Mouse (Mus musculus) hindbrain, embryonic 12.5 days (tissue): Measurements from ENCODE around the gene Metrn. TPM values are rescaled to one million over a fixed set of nuclear protein-coding genes. Genes with fewer than 3 reads are reported as not detected.

ENCODE experiments used
- ATAC-seq: fragments of 200-750 bp; cut with Nextera tagmentation; 2 replicates; pipeline ENCODE4 v1.8.0; 2017; ENCODE audit warnings: moderate TSS enrichment; ENCODE audit not compliant: low FRiP score
- H3K27ac ChIP-seq: fragments of 300-500 bp; sonication (generic); 2 replicates; pipeline ENCODE4 v1.5.1; 2016; ENCODE audit warnings: mild to moderate bottlenecking
- H3K27me3 ChIP-seq: fragments of 300-500 bp; sonication (generic); 2 replicates; pipeline ENCODE4 v1.6.1; 2016; ENCODE audit warnings: mild to moderate bottlenecking
- H3K36me3 ChIP-seq: fragments of 300-500 bp; sonication (generic); 2 replicates; pipeline ENCODE4 v1.6.1; 2016; ENCODE audit warnings: mild to moderate bottlenecking
- H3K4me1 ChIP-seq: fragments of 300-500 bp; sonication (generic); 2 replicates; pipeline ENCODE4 v1.6.1; 2016
- H3K4me2 ChIP-seq: fragments of 300-500 bp; sonication (generic); replicated peaks from 2 replicates; pipeline ENCODE4 v1.6.1; 2016; ENCODE audit warnings: mild to moderate bottlenecking
- H3K4me3 ChIP-seq: fragments of 300-500 bp; sonication (generic); 2 replicates; pipeline ENCODE4 v1.5.1; 2016; ENCODE audit warnings: mild to moderate bottlenecking
- H3K9ac ChIP-seq: fragments of 300-500 bp; sonication (generic); 2 replicates; pipeline ENCODE4 v1.6.1; 2016; ENCODE audit warnings: mild to moderate bottlenecking, moderate library complexity
- H3K9me3 ChIP-seq: fragments of 300-500 bp; sonication (generic); replicated peaks from 2 replicates; pipeline ENCODE4 v1.6.1; 2016; ENCODE audit warnings: mild to moderate bottlenecking
- WGBS: fragments of 180-500 bp; shearing (Covaris S2); methylation state at CpG from one replicate; pipeline ENCODE4 v1.1.7; 2016; 5-methylcytosine and 5-hydroxymethylcytosine counted together
- polyA plus RNA-seq: library from polyadenylated mRNA; unstranded; fragments of >200 nt; fragmentation: Nextera tagmentation; extraction: Ambion mirVana; gene quantifications from 2 replicates; pipeline ENCODE4 v1.2.1, GENCODE M21; 2016

The Metrn gene
- polyA plus RNA-seq, 1 experiment from 2014 or later: 71.0 TPM

DNA sequence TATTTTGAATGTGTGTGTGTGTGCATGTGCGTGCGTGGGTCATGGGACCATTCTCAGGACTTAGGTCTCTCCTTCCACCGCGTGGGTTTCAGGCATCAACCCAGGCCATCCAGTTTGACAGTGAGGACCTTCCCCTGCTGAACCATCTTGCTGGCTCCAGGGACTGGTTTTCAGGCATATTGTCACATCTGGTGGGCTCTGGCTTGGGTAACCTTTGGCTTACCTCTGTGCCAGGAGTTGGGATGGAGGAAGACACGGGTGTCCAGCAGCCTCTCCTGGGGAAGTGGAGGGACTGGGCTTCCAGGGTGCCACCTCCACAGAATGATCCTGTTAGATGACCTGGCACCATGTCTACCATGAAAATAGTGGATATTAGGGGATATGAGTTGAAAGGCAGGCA lies 19.0 kb downstream of the Metrn start:
- no peaks in the 10 kb centered on the region for H3K9me3 ChIP-seq
- H3K27me3 ChIP-seq: no peaks in the 10 kb centered on the region
- no peak overlapping the region for H3K27ac ChIP-seq
- H3K9ac ChIP-seq: no peak overlapping the region
- H3K36me3 ChIP-seq: peaks cover 44% of the 10 kb centered on the region
- H3K4me2 ChIP-seq: no peak overlapping the region
- ATAC-seq: no peak
- WGBS: 95% methylated on average over 5 of the region's 5 CpGs
- H3K4me3 ChIP-seq: no peak overlapping the region
- H3K4me1 ChIP-seq: peaks cover 11% of the 10 kb centered on the region

- Histone ChIP-seq H3K9ac (no peak overlapping the region), H3K4me3 (no peak overlapping the region), H3K36me3 (peaks cover 19% of the 10 kb centered on the region; the same call in 1 of the 2 replicates), H3K27me3 (no peaks in the 10 kb centered on the region), H3K9me3 (no peaks in the 10 kb centered on the region), H3K4me2 (no peak overlapping the region), H3K27ac (no peak overlapping the region), H3K4me1 (peaks cover 10% of the 10 kb centered on the region)
- 84% methylated on average over 10 of the region's 10 CpGs for WGBS
- ATAC-seq: no peak
These were observed 21.4 kb downstream of the Metrn start for GRCm38 (mm10) chr17:25775318-25776062.

GRCm38 (mm10) chr17:25773549-25774120 lies 23.3 kb downstream of the Metrn start, which contains the start of gene Narfl:
Gene Narfl (plus strand): TSS chr17:25773776.
- Histone ChIP-seq H3K9ac (peak within 1 kb of the TSS; percentile 83), H3K36me3 (peaks cover 11% of the 10 kb centered on the region; the same call in 1 of the 2 replicates), H3K27me3 (peaks cover 15% of the 10 kb centered on the region; the same call in 1 of the 2 replicates), H3K4me2 (peak within 1 kb of the TSS; percentile 84), H3K9me3 (no peaks in the 10 kb centered on the region), H3K4me3 (peak within 1 kb of the TSS; percentile 75), H3K27ac (no peak within 1 kb of the TSS), H3K4me1 (peaks cover 10% of the 10 kb centered on the region)
- peak; percentile 83 for ATAC-seq
- WGBS: under 1% methylated on average over 37 of the region's 37 CpGs

DNA sequence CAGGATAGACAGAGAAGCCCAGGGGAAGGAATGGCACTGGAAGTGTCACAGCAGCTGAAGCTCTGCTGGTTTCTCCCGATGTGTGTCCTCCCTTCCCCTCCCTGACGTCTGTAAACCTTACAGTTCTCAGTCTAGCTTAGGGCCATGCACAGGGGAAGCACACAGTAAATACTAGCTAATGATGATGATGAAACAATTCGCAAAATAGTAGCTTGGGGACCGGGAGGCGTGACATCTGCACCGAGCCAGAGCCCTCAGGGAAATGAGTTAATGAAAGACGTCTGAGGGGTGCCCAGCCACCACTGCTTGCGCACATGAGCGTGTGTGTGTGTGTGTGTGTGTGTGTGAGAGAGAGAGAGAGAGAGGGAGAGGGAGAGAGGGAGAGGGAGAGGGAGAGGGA lies 27.6 kb downstream of the Metrn start:
- no peak overlapping the region for H3K9ac ChIP-seq
- H3K27me3 ChIP-seq: peaks cover 26% of the 10 kb centered on the region
- peaks cover 7% of the 10 kb centered on the region for H3K4me1 ChIP-seq
- H3K9me3 ChIP-seq: no peaks in the 10 kb centered on the region
- H3K36me3 ChIP-seq: no peaks in the 10 kb centered on the region
- no peak for ATAC-seq
- no peak overlapping the region for H3K27ac ChIP-seq
- no peak overlapping the region for H3K4me2 ChIP-seq
- no peak overlapping the region for H3K4me3 ChIP-seq
- 51% methylated on average over 9 of the region's 9 CpGs for WGBS

GRCm38 (mm10) chr17:25765886-25766285 lies 31.1 kb downstream of the Metrn start:
- ATAC-seq: peak; percentile 58
- Histone ChIP-seq H3K4me3 (no peak overlapping the region), H3K9ac (no peak overlapping the region), H3K36me3 (no peaks in the 10 kb centered on the region), H3K9me3 (no peaks in the 10 kb centered on the region), H3K27ac (no peak overlapping the region), H3K4me1 (0 out of 2 replicates have a peak, but pooled peaks cover 2% of the 10 kb centered on the region), H3K27me3 (peaks cover 26% of the 10 kb centered on the region), H3K4me2 (no peak overlapping the region)
- WGBS: 49% methylated on average over 5 of the region's 5 CpGs

DNA sequence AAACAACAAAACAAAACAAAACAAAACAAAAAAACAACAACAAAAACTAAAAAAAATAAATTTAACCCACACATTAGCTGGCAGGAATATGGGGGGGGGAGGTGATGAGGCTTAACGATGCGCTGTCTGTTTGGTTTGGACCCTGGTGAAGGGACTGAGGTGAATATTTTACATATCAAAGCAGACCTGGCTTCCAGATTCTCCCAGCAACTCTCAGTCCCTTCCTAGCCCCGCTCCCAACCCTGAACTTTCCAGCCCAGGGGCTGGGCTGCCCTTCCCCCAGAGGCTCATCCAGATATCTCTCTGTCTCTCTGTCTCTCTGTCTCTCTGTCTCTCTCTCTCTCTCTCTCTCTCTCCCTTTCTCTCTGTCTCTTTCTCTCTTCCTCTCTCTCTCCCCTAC lies 34.3 kb downstream of the Metrn start:
- no peak for ATAC-seq
- Histone ChIP-seq H3K4me2 (no peak overlapping the region), H3K27me3 (peaks cover 12% of the 10 kb centered on the region; the same call in 1 of the 2 replicates), H3K9ac (no peak overlapping the region), H3K9me3 (no peaks in the 10 kb centered on the region), H3K36me3 (no peaks in the 10 kb centered on the region), H3K4me1 (0 out of 2 replicates have a peak, but pooled peaks cover 2% of the 10 kb centered on the region), H3K4me3 (no peak overlapping the region), H3K27ac (no peak overlapping the region)
- WGBS: 34% methylated on average over 3 of the region's 3 CpGs

DNA sequence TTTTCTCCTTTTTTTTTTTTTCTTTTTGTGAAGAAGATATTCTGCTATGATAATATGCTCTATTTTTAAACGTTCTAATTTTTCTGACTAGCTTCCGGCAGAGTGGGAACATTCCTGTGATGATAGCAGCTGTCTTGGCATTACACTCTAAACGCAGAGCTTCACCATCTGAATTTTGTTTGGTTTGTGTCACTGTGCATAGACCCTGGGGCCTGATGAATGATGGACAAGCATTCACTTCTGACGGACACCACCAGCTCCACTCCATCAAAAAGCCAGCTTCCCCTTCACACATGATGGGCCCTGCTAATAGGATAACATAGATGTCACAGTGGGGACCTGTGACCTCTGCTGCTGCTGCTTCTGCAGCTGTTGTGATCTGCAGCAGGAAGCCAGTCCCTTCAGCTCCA lies 35.4 kb downstream of the Metrn start:
- 39% methylated on average over 4 of the region's 4 CpGs for WGBS
- ATAC-seq: no peak
- Histone ChIP-seq H3K4me3 (no peak overlapping the region), H3K4me1 (0 out of 2 replicates have a peak, but pooled peaks cover 2% of the 10 kb centered on the region), H3K27ac (no peak overlapping the region), H3K4me2 (no peak overlapping the region), H3K36me3 (no peaks in the 10 kb centered on the region), H3K9ac (peak overlapping the region; percentile 27; the same call in 1 of the 2 replicates), H3K27me3 (0 out of 2 replicates have a peak, but pooled peaks cover 7% of the 10 kb centered on the region), H3K9me3 (no peaks in the 10 kb centered on the region)

- no peak overlapping the region for H3K4me3 ChIP-seq
- H3K4me2 ChIP-seq: no peak overlapping the region
- H3K36me3 ChIP-seq: no peaks in the 10 kb centered on the region
- 80% methylated on average over 8 of the region's 8 CpGs for WGBS
- ATAC-seq: no peak
- 0 out of 2 replicates have a peak, but pooled peaks cover 9% of the 10 kb centered on the region for H3K27me3 ChIP-seq
- no peaks in the 10 kb centered on the region for H3K9me3 ChIP-seq
- H3K9ac ChIP-seq: no peak overlapping the region
- no peak overlapping the region for H3K27ac ChIP-seq
- H3K4me1 ChIP-seq: no peaks in the 10 kb centered on the region
These were observed 36.8 kb downstream of the Metrn start for GRCm38 (mm10) chr17:25760148-25760547.

- WGBS: 72% methylated on average over 3 of the region's 3 CpGs
- H3K36me3 ChIP-seq: no peaks in the 10 kb centered on the region
- 0 out of 2 replicates have a peak, but pooled peaks cover 9% of the 10 kb centered on the region for H3K27me3 ChIP-seq
- no peaks in the 10 kb centered on the region for H3K9me3 ChIP-seq
- H3K9ac ChIP-seq: no peak overlapping the region
- no peak overlapping the region for H3K27ac ChIP-seq
- H3K4me1 ChIP-seq: no peaks in the 10 kb centered on the region
- ATAC-seq: no peak
- no peak overlapping the region for H3K4me3 ChIP-seq
- no peak overlapping the region for H3K4me2 ChIP-seq
These were observed 39.2 kb downstream of the Metrn start for GRCm38 (mm10) chr17:25757691-25758090.

- H3K4me3 ChIP-seq: no peak overlapping the region
- no peaks in the 10 kb centered on the region for H3K9me3 ChIP-seq
- peaks cover 3% of the 10 kb centered on the region; the same call in 1 of the 2 replicates for H3K4me1 ChIP-seq
- H3K36me3 ChIP-seq: no peaks in the 10 kb centered on the region
- H3K4me2 ChIP-seq: no peak overlapping the region
- no peak overlapping the region for H3K27ac ChIP-seq
- H3K9ac ChIP-seq: no peak overlapping the region
- WGBS: 84% methylated on average over 9 of the region's 9 CpGs
- no peak for ATAC-seq
- 0 out of 2 replicates have a peak, but pooled peaks cover 9% of the 10 kb centered on the region for H3K27me3 ChIP-seq
These were observed 40.3 kb downstream of the Metrn start for GRCm38 (mm10) chr17:25756378-25757242.

DNA sequence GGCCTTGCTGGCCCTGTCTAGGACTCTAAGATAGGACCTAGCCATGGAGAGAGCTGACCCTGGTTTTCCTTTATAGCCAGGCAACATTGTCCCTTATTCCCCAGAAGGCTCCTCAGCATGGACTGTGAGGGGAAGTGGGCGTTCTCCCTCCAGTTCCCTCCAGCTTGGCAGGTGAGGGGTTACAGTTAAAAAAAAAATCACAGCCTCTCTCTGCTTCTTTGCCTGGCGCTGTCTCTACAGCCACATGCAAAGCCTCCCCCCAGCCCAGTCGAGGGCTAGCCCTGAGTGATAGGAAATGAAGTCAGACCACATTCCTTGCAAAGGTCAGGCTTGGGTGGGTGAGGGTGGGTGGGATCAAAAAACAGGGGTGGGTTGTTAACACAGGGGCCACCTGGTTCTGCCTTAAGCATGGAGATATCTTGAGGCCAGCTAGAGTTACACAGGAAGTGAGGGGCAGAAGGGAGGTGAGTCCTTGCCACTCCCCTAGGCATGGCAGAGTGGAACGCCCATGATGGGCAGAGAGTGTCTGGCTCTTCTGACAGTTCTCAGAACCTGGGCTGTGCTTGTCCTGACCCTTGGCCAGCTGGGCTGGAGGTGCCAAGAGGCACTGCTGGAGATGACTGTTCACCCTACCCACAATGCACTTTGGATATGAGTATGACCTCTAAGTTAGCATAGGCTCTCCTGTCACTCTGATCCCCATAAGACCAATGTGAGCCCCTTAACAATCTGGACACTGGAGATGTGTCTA lies 41.1 kb downstream of the Metrn start:
- no peaks in the 10 kb centered on the region for H3K9me3 ChIP-seq
- peaks cover 6% of the 10 kb centered on the region; the same call in 1 of the 2 replicates for H3K4me1 ChIP-seq
- H3K27me3 ChIP-seq: 0 out of 2 replicates have a peak, but pooled peaks cover 9% of the 10 kb centered on the region
- no peak for ATAC-seq
- H3K9ac ChIP-seq: no peak overlapping the region
- no peak overlapping the region for H3K27ac ChIP-seq
- WGBS: 51% methylated on average over 4 of the region's 4 CpGs
- H3K36me3 ChIP-seq: no peaks in the 10 kb centered on the region
- H3K4me2 ChIP-seq: no peak overlapping the region
- H3K4me3 ChIP-seq: no peak overlapping the region
